Mouse (Mus musculus) c-Kit-positive CD71-positive TER-119-negative erythroid progenitor cells, embryonic 14.5 days (primary cell): ENCODE data around the gene Rpl35.
"Not testable (repeated sequence)": the region's sequence is repeated elsewhere in the genome, so short reads cannot be mapped to it uniquely, and the experiment has no call there.

Experiments used
- DNase-seq: peaks from one replicate; pipeline ENCODE4 v3.0.0-alpha.2; 2013; ENCODE audit warnings: low read depth

Gene Rpl35

DNA sequence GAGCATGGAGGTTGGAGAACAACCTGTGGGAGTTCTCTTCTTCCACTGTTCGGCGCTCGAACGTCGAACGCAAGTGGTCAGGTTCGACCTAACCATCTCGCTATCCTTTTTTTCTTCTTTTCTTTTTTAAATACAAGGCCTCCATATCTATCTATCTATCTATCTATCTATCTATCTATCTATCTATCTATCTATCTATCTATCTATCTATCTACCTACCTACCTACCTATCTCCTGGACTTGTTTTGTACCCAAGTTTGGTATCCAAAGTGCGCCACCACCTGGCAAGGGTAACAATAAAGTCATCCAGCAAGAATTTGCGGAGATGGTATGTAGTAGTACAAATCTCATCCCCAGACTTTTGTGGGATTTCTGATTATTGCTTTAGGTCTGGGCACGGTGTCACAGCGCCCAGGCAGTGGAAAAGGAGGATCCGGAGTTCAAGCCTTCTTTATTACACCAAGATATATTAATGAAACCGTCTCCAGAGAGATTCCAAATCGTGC lies at the start of gene Rpl35:
Gene Rpl35, minus strand, starts transcription at position 51 of the 506 bp plus-strand sequence.
- DNase-seq: peak; percentile 66

DNA sequence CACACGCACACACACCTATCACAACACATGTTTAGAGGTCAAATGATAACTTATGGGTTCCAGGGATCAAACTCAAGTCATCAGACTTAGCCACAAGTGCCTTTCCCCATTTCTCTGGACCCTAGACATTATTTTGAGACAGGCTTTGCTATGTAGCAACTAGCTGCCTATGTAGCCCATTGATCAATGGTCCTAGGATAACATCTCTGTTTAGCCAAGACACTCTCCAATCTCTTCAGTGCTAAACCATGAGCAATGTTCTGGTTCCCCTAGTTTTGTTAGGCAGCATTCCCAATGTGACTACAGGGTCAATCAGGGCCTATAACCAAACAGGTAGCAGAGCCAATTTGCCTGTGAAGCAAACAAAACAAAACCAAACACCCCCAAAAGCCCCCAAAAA lies 43.1 kb upstream of the Rpl35 start:
- no peak for DNase-seq

GRCm38 (mm10) chr2:39040215-39040614 lies 34.8 kb upstream of the Rpl35 start:
- no peak for DNase-seq

DNA sequence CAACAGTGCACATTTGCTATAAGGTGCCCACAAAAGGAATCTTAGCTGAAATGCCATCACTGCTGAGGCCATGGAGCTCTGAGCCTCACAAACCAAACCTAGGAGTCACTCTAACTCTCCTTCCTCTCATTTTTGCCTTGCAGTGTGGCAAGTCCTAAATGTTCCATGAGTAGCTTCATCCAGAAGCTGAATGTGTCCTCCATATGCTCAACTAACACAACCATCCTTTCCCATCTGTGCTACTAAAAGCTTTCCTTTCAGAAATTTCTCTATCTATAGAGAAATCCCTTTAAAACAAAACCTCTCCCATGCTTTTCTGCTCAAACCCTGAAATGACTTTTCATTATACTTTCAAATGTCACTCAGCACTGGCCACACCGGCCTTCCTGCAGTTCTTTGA lies 26.2 kb upstream of the Rpl35 start:
- DNase-seq: no peak

DNA sequence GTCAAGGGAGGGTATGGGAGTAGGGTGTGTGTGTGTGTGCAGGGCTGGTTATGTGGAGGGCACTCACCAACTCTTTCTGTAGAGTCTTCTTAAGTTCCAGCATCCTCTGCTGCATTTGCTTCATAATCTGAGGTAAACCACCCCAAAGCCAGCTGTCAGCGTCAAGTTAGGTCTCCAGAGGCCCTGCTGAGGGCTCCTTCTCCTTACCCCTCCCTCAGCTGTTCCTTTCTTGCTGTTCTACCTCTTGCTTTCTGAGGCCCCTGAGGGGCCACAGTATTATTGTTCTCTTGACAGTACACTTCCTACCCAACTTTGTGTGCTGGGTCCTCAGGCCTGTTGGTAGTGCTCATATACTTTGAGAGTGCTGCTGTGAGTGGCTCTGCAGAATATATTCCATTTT lies 14.6 kb upstream of the Rpl35 start:
- no peak for DNase-seq

DNA sequence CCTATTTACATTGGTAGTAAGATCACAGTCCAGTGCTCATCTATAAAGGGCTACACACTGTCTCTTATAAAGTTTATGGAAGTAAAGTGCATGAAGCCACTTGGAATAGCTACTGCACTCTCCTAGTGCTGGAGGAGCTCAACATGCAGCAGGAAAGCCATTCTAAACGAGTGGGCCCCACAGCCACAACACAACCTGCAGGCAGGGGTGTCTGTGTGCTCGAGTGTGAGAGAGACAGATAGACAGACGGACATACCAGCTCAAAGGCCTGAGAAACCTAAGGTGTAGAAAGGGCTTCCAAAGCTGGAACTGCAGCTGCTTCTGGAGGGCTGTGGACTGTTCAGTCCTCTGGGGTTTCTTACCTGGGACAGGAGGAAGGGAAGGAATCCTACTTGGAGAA lies 11.2 kb upstream of the Rpl35 start:
- DNase-seq: no peak

DNA sequence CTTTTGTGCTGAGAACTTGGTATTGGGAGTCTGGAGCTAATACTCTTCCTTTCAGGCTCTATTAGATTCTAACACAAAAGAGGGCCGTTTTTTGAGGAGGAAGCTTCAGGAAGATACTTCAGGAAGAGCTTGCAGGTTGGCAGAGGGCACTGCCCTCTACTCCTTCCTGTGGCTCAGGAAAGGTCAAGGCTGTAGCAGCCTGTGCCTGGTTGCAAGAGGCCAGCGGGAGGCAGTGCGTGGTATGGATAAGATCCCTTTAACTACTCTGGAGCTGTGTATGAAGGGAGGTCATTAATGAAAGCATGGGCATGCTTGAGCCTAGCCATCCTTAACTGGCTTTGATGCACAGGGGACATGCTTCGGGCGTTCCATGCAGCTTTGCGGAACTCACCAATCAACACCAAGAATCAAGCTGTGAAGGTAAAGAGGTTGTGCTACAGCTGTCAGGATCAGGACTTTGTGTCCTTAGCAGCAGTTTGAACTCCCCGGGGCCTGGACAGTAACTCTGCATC lies 7.4 kb upstream of the Rpl35 start:
- DNase-seq: no peak

- DNase-seq: no peak
These were observed 6.5 kb upstream of the Rpl35 start for GRCm38 (mm10) chr2:39011971-39012370.

GRCm38 (mm10) chr2:39011264-39011663 lies 5.8 kb upstream of the Rpl35 start:
- no peak for DNase-seq

GRCm38 (mm10) chr2:39010144-39010543 lies 4.7 kb upstream of the Rpl35 start:
- DNase-seq: not testable (repeated sequence)

GRCm38 (mm10) chr2:39008954-39009365 lies 3.5 kb upstream of the Rpl35 start:
- peak; percentile 8 for DNase-seq

GRCm38 (mm10) chr2:39008350-39008851 lies 3.0 kb upstream of the Rpl35 start:
- peak; percentile 29 for DNase-seq

DNA sequence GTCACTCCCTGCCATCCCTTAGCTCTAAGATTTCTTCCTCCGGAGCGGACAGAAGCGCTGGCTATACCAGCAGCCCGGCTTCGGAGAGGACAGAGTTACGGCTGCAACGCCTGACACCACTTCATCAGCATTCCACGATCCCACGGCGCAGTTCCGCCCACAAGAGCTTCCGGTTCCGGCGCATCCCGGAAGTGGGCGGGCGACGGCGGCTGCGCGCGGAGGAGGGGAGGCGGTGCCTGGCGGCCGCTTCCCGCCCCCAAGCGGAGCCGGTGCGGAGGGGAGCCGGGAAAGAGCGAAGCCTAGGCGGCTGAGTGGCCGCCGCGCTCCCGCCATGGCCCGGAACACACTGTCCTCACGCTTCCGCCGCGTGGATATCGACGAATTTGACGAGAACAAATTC lies 2.4 kb upstream of the Rpl35 start:
- peak; percentile 91 for DNase-seq

GRCm38 (mm10) chr2:39006149-39006730 lies 816 bp upstream of the Rpl35 start:
- DNase-seq: peak; percentile 16

GRCm38 (mm10) chr2:39004880-39005435 lies 466 bp downstream of the Rpl35 start, which contains the start of gene Arpc5l:
TSS of gene Arpc5l (plus strand) at chr2:39005348.
- DNase-seq: peak; percentile 86

DNA sequence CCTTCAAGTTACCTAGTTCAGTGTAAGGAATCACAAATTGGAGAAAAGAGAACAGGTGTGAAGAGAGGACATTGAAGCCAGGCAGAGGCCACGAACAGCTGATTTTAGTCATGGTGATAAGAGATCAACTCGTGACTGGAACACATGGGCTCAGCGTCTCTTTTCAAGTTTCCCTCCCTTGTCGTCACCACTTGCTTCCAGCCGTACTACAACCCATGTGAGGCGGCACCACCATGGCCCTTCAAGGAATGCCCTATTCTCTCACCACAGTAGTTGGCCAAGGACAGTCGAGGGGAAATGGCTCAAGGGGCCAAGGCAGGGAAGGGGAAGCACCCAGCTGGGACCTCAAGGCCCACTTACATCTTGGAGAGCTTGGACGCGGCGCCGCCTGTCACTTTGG lies 1.1 kb downstream of the Rpl35 start:
- peak; percentile 42 for DNase-seq

DNA sequence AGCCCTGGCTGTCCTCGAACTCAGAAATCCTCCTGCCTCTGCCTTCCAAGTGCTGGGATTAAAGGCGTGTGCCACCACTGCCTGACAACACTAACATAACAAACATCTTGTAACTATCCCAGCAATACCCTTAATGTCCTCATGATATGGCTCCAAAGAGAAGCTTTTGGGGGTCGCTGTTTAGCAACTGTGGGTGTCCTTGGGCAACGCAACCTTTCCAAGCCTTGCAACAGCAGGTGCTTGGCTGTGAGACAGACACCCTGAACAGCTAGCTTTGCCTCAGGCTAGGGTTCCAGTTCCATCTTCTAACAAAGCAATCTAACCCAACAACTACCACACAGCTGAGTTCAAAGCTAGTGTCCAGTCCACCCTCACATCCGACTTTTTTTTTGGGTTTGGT lies 1.9 kb downstream of the Rpl35 start:
- DNase-seq: peak; percentile 8

DNA sequence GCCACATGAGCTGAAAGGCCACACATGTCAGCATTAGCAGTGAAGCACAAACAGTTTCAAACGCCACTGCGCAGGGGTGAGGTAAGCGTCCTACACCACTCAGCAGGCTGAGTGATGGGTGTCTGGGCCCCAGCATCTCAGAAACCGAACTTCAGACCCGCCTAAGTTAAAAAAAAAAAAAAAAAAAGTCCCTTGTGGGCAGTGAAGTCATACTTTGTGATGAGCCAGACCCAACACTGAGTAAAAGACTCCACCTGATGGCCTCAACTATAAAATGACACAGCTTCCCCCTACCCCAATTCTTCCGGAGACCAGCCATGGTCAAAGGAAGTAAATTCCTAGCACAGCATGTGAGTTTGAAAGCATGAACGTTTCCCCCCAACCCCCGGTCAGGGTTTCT lies 2.3 kb downstream of the Rpl35 start:
- DNase-seq: no peak

- no peak for DNase-seq
These were observed 3.6 kb downstream of the Rpl35 start for GRCm38 (mm10) chr2:39001866-39002265.

DNA sequence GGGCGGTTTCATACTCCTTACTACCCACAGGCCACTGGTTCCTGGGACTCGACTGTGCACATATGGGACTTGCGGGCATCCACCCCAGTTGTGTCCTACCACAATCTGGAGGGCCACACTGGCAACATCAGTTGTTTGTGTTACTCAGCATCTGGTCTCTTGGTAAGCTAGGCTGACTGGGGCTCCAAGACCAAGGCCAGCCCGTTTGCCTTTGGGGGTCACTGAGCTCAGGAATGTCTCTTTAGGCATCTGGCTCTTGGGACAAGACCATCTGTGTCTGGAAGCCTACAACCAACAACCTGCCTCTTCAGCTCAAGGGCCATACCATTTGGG lies 4.9 kb downstream of the Rpl35 start:
- no peak for DNase-seq

DNA sequence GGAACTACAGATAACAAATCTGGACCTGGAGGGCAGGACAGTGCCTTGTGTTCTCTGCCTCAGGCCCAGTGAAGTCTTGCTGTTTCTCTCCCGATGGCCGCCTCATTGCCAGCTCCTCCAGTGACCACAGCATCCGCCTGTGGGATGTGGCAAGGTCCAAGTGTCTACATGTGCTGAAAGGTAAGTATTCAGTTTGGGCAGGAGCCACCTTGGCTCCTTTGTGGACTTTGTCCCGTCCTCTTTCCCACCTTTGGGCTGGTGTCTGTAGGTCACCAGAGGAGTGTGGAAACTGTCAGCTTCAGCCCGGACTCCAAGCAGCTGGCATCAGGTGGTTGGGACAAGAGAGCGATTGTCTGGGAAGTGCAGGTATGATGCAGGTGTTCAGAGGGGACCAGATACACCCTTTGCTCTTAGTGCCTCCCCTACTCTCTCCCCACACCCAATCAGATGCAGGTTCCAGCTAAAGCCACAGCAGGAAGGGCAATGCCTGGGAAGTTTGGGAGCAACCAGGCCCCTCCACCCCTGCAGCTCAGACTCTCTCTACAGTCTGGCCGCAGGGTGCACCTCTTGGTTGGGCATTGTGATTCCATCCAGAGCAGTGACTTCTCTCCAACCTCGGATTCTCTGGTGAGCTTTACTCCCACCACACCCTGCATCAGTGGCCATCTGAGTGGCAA lies 5.4 kb downstream of the Rpl35 start:
- DNase-seq: no peak

- no peak for DNase-seq
These were observed 6.0 kb downstream of the Rpl35 start for GRCm38 (mm10) chr2:38999381-38999780.
